Mouse (Mus musculus) embryo, embryonic 11.5 days (tissue): Measurements from ENCODE around the gene Rnf217.
A peak's percentile ranks its signal among the peaks of the same experiment; 100 is the strongest.

Source experiments
- DNase-seq: peaks from one replicate; pipeline ENCODE4 v3.0.0-alpha.2; 2012; ENCODE audit warnings: low read depth, low spot score

Gene Rnf217

GRCm38 (mm10) chr10:31496931-31497330 lies 112.1 kb downstream of the Rnf217 start:
- no peak for DNase-seq

DNA sequence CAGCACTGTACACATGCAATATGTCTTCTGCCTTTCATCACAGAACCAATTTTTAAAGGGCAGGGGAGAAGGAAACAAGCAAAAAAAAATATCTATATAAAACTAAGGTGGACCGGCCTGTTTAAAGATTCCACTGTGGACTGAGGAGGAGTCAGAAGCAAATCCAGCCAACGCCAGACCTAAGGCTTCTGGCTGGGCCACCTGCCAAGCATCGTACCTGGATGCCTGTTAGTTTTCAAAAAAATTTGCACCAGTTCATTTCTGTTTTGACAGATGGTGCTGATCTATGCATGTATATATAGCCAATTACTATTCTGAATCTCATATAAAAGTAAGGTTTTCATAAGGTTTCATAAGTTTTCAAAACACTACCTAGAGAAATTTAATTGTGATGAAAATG lies 113.2 kb downstream of the Rnf217 start:
- no peak for DNase-seq

GRCm38 (mm10) chr10:31494296-31494695 lies 114.7 kb downstream of the Rnf217 start:
- DNase-seq = no peak

GRCm38 (mm10) chr10:31467043-31467898 lies 141.7 kb downstream of the Rnf217 start:
- no peak for DNase-seq

DNA sequence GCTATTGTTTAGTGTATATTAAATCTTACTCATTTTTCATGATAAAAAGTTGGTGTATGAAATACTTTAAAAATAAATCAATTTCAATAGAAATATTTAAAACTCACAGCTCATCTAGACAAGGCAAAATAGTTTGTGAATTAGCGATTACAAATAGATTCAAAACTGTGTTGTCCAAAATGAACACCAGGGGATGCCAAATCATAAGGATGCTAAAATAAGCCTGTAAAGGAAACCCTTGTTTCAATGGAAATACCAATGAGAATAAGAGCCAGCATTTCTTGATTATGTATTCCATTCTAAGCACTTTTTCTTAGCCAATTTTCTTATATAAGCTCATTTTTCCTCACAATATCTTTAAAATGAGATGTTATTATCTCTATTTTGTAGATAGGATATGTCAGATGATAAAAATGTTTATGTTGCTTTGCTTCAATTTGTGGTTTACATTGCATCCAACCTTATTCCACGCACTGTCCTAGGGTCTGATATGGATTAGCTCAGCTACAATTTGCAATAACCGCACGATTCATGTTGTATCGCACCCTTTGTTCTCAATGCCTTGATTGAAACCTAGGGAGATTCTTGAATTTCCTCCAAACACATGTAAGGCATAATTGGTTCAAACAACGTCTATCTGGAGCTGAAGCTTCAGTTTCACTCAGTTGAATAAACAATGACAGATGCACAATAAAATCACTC lies 143.0 kb downstream of the Rnf217 start:
- DNase-seq = no peak

GRCm38 (mm10) chr10:31465424-31465823 lies 143.6 kb downstream of the Rnf217 start:
- DNase-seq = no peak

DNA sequence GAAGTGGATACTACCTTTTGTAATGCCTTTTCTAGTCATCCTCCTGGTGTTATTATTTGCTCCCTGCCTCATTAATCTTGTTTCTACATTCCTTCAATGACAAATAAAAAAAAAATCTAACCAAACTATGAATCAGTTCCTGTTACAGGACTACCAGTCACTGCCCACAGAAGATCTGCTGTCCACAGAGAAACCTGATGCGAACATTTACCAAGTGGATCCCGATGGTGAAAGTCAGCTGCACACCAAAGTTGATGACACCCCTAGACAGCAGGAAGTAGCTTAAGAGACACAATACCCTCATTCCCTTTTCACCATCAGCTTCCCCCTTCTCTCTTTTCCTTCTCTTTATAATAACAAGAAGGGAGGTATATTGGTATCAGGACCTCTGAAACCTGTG lies 145.9 kb downstream of the Rnf217 start:
- DNase-seq = no peak

DNA sequence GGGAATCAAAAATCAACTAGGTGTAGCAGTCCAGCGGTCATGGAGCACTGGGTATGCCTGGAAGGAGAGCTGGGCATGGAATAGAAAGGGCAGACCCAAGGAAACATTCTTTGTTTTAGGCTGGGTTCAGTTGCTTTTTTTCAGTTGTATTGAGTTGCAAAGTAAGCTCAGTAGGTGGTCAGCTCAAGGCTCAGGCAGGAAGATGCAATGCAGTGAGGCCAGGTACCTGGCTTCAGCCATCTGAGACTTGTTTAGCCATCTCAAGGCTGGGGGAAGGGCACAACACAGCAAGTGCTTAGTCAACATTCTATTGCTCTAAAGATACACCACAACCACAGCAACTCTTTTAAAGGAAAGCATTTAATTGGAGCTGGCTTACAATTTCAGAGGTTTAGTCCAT lies 152.2 kb downstream of the Rnf217 start:
- DNase-seq = no peak

DNA sequence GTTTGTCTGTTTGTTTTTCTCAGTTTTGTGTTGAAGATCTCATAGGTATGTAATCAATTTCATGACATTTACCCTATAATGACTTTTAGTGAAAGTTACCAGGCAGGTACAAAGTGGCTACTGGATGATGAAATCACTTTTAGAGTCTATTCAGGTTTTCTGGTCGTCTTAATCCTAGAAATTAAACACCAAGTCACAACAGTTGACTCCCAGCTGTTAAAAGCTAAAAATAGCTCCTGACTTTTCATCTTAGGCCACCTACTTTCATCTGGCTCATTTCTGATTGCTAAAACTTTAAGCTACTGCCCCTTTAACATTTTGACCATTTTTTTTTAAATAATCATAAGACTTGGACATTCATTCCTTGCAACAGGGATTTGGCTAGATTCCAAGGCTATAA lies 161.9 kb downstream of the Rnf217 start:
- DNase-seq = no peak

- peak; percentile 79 for DNase-seq
Observed at GRCm38 (mm10) chr10:31445291-31446124, 163.5 kb downstream of the Rnf217 start, which contains the start of gene Tpd52l1. Gene Tpd52l1, minus strand, starts transcription at chr10:31445958.

- DNase-seq = no peak
Observed at GRCm38 (mm10) chr10:31444206-31444605, 164.8 kb downstream of the Rnf217 start.
